Mouse (Mus musculus) CH12.LX (cell line): ENCODE measurements around the gene Adcy5. TPM values are rescaled to one million over a fixed set of nuclear protein-coding genes. Genes with fewer than 3 reads are reported as not detected.

ENCODE experiments used
- DNase-seq: peaks from one replicate; pipeline ENCODE4 v3.0.0-alpha.2; 2013; ENCODE audit errors: extremely low read depth
- H3K27ac ChIP-seq: 2 replicates; pipeline ENCODE4 v1.5.1; 2012; ENCODE audit warnings: low read depth, mild to moderate bottlenecking, control low read depth, moderate library complexity; ENCODE audit not compliant: insufficient read depth
- H3K27me3 ChIP-seq: replicated peaks from 2 replicates; pipeline ENCODE3; 2012; ENCODE audit warnings: inconsistent platforms
- H3K36me3 ChIP-seq, 2 experiments: replicated peaks in 1 of 2; 2 replicates each; pipeline versions ENCODE3 to v1.6.1; 2012; ENCODE audit warnings: inconsistent platforms in 1 of 2, low read length in 1 of 2, mild to moderate bottlenecking in 1 of 2, mixed read lengths in 1 of 2, moderate library complexity in 1 of 2; ENCODE audit not compliant: control insufficient read depth in 1 of 2, insufficient read depth in 1 of 2
- H3K4me1 ChIP-seq, 2 experiments: 2 replicates each; pipeline ENCODE4 v1.6.1; 2012; ENCODE audit warnings: inconsistent platforms in 1 of 2, moderate library complexity in 1 of 2; ENCODE audit not compliant: insufficient read depth in 2 of 2, control insufficient read depth in 1 of 2
- H3K4me2 ChIP-seq: 2 replicates; pipeline ENCODE4 v1.6.1; 2012; ENCODE audit warnings: low read depth, mild to moderate bottlenecking, control low read depth; ENCODE audit not compliant: poor library complexity, insufficient read depth, severe bottlenecking
- H3K4me3 ChIP-seq, 3 experiments: fragments of 150-350 bp in 1 of 3; sonication (generic) in 1 of 3; replicated peaks in 1 of 3; 2 replicates each; pipeline versions ENCODE3 to v1.5.1; 2011 to 2012; ENCODE audit warnings: low read depth in 2 of 3, low read length in 2 of 3, mild to moderate bottlenecking in 2 of 3, moderate library complexity in 2 of 3, control low read depth in 1 of 3, improper control_type of control experiment in 1 of 3, inconsistent platforms in 1 of 3, mixed read lengths in 1 of 3; ENCODE audit not compliant: poor library complexity in 1 of 3
- H3K79me2 ChIP-seq: replicated peaks from 2 replicates; pipeline ENCODE4 v1.6.1; 2012; ENCODE audit warnings: mild to moderate bottlenecking, moderate library complexity; ENCODE audit not compliant: control insufficient read depth, poor library complexity, insufficient read depth, severe bottlenecking; ENCODE audit errors: extremely low read depth
- H3K9ac ChIP-seq: 2 replicates; pipeline ENCODE4 v1.6.1; 2012; ENCODE audit warnings: low read depth, mild to moderate bottlenecking, control low read depth, moderate library complexity; ENCODE audit not compliant: insufficient read depth
- H3K9me3 ChIP-seq: replicated peaks from 2 replicates; pipeline ENCODE3; 2012; ENCODE audit warnings: low read length, inconsistent platforms, mixed read lengths
- BHLHE40 ChIP-seq: IDR thresholded peaks from 2 replicates; pipeline ENCODE4 v1.6.1; 2011; ENCODE audit warnings: mild to moderate bottlenecking, low read depth, low read length, improper control_type of control experiment
- CHD1 ChIP-seq: IDR thresholded peaks from 2 replicates; pipeline ENCODE4 v1.6.1; 2012; ENCODE audit warnings: low read depth, low read length, improper control_type of control experiment, inconsistent platforms
- CTCF ChIP-seq, 2 experiments: IDR thresholded peaks in 1 of 2; conservative IDR thresholded peaks in 1 of 2; 2 replicates each; pipeline ENCODE4 v1.5.1; 2011 to 2012; ENCODE audit warnings: low read depth in 2 of 2, low read length in 2 of 2, improper control_type of control experiment in 1 of 2, inconsistent platforms in 1 of 2, mild to moderate bottlenecking in 1 of 2, moderate library complexity in 1 of 2
- ELF1 ChIP-seq: IDR thresholded peaks from 2 replicates; pipeline ENCODE4 v1.6.1; 2014; ENCODE audit warnings: low read depth, mild to moderate bottlenecking, inconsistent platforms, low read length, improper control_type of control experiment
- EP300 ChIP-seq: IDR thresholded peaks from 2 replicates; pipeline ENCODE4 v1.6.1; 2011; ENCODE audit warnings: low read length, improper control_type of control experiment
- ETS1 ChIP-seq: conservative IDR thresholded peaks from 2 replicates; pipeline ENCODE4 v1.6.1; 2012; ENCODE audit warnings: low read depth, mild to moderate bottlenecking, inconsistent platforms, low read length, improper control_type of control experiment, moderate library complexity
- GABPA ChIP-seq: IDR thresholded peaks from 2 replicates; pipeline ENCODE4 v1.6.1; 2012; ENCODE audit warnings: low read depth, low read length, improper control_type of control experiment, inconsistent platforms; ENCODE audit not compliant: insufficient replicate concordance
- HCFC1 ChIP-seq: IDR thresholded peaks from 2 replicates; pipeline ENCODE4 v1.6.1; 2012; ENCODE audit warnings: low read depth, mild to moderate bottlenecking, inconsistent platforms, low read length, improper control_type of control experiment
- IRF4 ChIP-seq: IDR thresholded peaks from 2 replicates; pipeline ENCODE4 v1.6.1; 2014; ENCODE audit warnings: low read depth, mild to moderate bottlenecking, inconsistent platforms, low read length, improper control_type of control experiment
- JUN ChIP-seq: IDR thresholded peaks from 2 replicates; pipeline ENCODE4 v1.6.1; 2011; ENCODE audit warnings: low read depth, mild to moderate bottlenecking, low read length, improper control_type of control experiment, moderate library complexity; ENCODE audit not compliant: insufficient read depth
- JUND ChIP-seq: conservative IDR thresholded peaks from 2 replicates; pipeline ENCODE4 v1.6.1; 2011; ENCODE audit warnings: low read depth, low read length, improper control_type of control experiment
- KAT2A ChIP-seq: IDR thresholded peaks from 2 replicates; pipeline ENCODE4 v1.6.1; 2012; ENCODE audit warnings: low read length, improper control_type of control experiment, inconsistent platforms; ENCODE audit not compliant: insufficient replicate concordance
- MAX ChIP-seq: IDR thresholded peaks from 2 replicates; pipeline ENCODE4 v1.6.1; 2011; ENCODE audit warnings: low read length, improper control_type of control experiment
- MEF2A ChIP-seq: IDR thresholded peaks from 2 replicates; pipeline ENCODE4 v1.6.1; 2014; ENCODE audit warnings: low read depth, mild to moderate bottlenecking, inconsistent platforms, low read length, improper control_type of control experiment, borderline replicate concordance
- MXI1 ChIP-seq: IDR thresholded peaks from 2 replicates; pipeline ENCODE4 v1.6.1; 2011; ENCODE audit warnings: mild to moderate bottlenecking, low read depth, low read length, improper control_type of control experiment
- MYC ChIP-seq: IDR thresholded peaks from 2 replicates; pipeline ENCODE4 v1.6.1; 2011; ENCODE audit warnings: low read depth, mild to moderate bottlenecking, improper control_type of control experiment, low read length
- NELFE ChIP-seq: IDR thresholded peaks from 2 replicates; pipeline ENCODE4 v1.6.1; 2011; ENCODE audit warnings: low read depth, low read length, improper control_type of control experiment
- NRF1 ChIP-seq: IDR thresholded peaks from 2 replicates; pipeline ENCODE4 v1.6.1; 2014; ENCODE audit warnings: low read depth, mild to moderate bottlenecking, inconsistent platforms, low read length, improper control_type of control experiment, moderate library complexity
- POLR2A ChIP-seq: IDR thresholded peaks from 2 replicates; pipeline ENCODE4 v1.6.1; 2011; ENCODE audit warnings: low read depth, mild to moderate bottlenecking, improper control_type of control experiment, low read length
- RAD21 ChIP-seq: IDR thresholded peaks from 2 replicates; pipeline ENCODE4 v1.6.1; 2011; ENCODE audit warnings: low read depth, mild to moderate bottlenecking, low read length, improper control_type of control experiment, moderate library complexity
- SMC3 ChIP-seq: IDR thresholded peaks from 2 replicates; pipeline ENCODE4 v1.6.1; 2011; ENCODE audit warnings: low read depth, low read length, improper control_type of control experiment
- USF1 ChIP-seq: IDR thresholded peaks from 2 replicates; pipeline ENCODE4 v1.6.1; 2014; ENCODE audit warnings: low read depth, mild to moderate bottlenecking, inconsistent platforms, low read length, improper control_type of control experiment
- ZC3H11A ChIP-seq: IDR thresholded peaks from 2 replicates; pipeline ENCODE4 v1.6.1; 2012; ENCODE audit warnings: low read depth, mild to moderate bottlenecking, inconsistent platforms, low read length, improper control_type of control experiment
- ZKSCAN1 ChIP-seq: IDR thresholded peaks from 2 replicates; pipeline ENCODE4 v1.6.1; 2012; ENCODE audit warnings: low read depth, inconsistent platforms, low read length, improper control_type of control experiment, borderline replicate concordance
- dilution Hi-C: fragments of 300-500 bp; cut with MboI; formaldehyde crosslinking; loops from 2 replicates; pipeline ENCODE4 v1.14.3; 2020; ENCODE audit warnings: low sequenced_read_pairs; ENCODE audit not compliant: extremely low pct_unique_long_range_greater_than_20kb, extremely low pct_ligation_motif_present
- in situ Hi-C: fragments of 300-500 bp; cut with MboI; formaldehyde crosslinking; loops from 3 replicates; pipeline ENCODE4 v1.14.3; 2019; ENCODE audit warnings: low sequenced_read_pairs, low pct_ligation_motif_present, low pct_unique_long_range_greater_than_20kb, mixed read lengths
- polyA plus RNA-seq: library from polyadenylated mRNA; unstranded; fragments of >175 nt; gene quantifications from 2 replicates; pipeline ENCODE4 v1.2.1, GENCODE M21; 2012; ENCODE audit warnings: low read depth; ENCODE audit not compliant: insufficient read length
- total RNA-seq, 2 experiments: library from RNA; depleted of rRNA; stranded (reverse); fragments of 300-350 nt in 1 of 2; fragments of >200 nt in 1 of 2; gene quantifications; 2 replicates each; pipeline ENCODE4 v1.2.3; 2012 to 2014

Adcy5 gene
- total and polyA plus RNA-seq, 3 experiments, result 0.04 TPM; not detected in 2

DNA sequence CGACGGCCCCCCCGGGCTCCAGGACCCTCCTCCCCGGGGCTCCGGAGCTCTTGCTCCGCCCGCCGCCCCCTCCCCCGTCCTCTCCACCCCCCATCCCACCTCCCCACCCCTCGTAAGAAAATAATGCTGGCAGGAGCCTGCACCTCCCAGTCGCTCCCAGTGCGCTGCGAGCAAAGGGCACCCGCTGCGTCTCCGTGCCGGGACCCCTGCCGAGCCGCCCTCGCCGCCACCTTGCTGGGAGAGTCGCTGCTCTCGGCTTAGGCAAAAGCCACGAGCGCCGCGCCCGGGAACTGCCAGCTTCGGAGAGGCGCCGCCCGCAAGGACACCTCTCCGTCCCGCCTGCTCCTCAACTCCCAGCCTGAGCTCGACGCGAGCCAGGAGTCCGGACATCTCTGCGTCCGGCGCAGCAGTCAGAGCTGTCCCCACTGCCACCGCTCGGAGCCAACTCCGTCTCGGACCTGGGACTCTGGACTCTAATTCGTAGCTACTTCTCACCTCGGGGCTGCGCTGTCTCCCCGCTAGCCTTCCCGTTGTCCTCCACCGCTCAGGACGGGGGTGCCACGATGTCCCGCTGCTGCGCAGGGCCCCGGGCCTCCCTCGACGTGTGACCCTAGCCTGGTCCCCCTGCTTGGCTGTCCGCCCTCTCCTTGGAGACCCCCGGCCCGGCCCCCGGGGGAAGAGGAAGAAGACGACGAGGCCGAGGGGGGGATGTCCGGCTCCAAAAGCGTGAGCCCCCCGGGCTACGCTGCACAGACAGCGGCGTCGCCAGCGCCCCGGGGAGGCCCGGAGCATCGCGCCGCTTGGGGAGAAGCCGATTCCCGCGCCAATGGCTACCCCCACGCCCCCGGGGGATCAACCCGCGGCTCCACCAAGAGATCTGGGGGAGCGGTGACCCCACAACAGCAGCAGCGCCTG is 971 bp downstream of the Adcy5 start:
- H3K79me2 ChIP-seq, result no peaks in the 10 kb centered on the region
- no peak overlapping the region for H3K27ac ChIP-seq
- no peak for DNase-seq
- dilution Hi-C loops, result no loop called here
- peaks cover 2 to 4% of the 10 kb centered on the region in 2 experiments; a peak in 2 of 4 replicates for H3K4me1 ChIP-seq
- H3K9me3 ChIP-seq, result peaks cover 27% of the 10 kb centered on the region
- no peaks in the 10 kb centered on the region for H3K36me3 ChIP-seq
- H3K4me3 ChIP-seq, result no peak overlapping the region
- TF ChIP-seq JUND (no peak), NRF1 (no peak), EP300 (no peak), MEF2A (no peak), MAX (no peak), HCFC1 (no peak), CHD1 (no peak)
- H3K4me2 ChIP-seq, result no peak overlapping the region
- in situ Hi-C loops, result no loop called here
- H3K27me3 ChIP-seq, result peaks cover 45% of the 10 kb centered on the region
- no peak overlapping the region for H3K9ac ChIP-seq

DNA sequence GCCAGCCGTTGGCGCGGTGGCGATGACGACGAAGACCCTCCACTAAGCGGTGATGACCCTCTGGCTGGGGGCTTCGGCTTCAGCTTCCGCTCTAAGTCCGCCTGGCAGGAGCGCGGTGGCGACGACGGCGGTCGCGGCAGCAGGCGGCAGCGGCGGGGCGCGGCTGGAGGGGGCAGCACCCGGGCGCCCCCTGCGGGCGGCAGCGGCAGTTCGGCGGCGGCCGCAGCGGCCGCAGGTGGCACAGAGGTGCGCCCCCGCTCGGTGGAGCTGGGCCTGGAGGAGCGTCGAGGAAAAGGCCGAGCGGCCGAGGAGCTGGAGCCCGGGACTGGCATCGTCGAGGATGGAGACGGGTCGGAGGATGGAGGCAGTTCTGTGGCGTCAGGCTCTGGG is 1.6 kb downstream of the Adcy5 start:
- no peak overlapping the region for H3K4me2 ChIP-seq
- peaks cover 2 to 4% of the 10 kb centered on the region in 2 experiments; a peak in 2 of 4 replicates for H3K4me1 ChIP-seq
- H3K79me2 ChIP-seq, result no peaks in the 10 kb centered on the region
- H3K27me3 ChIP-seq, result peaks cover 46% of the 10 kb centered on the region
- no peaks in the 10 kb centered on the region for H3K36me3 ChIP-seq
- in situ Hi-C loops, result no loop called here
- TF ChIP-seq RAD21 (no peak), ETS1 (no peak), MXI1 (no peak), POLR2A (no peak), USF1 (no peak), MAX (no peak), IRF4 (no peak), ZC3H11A (no peak), ELF1 (no peak), NELFE (no peak), SMC3 (no peak), JUN (no peak), EP300 (no peak), GABPA (no peak), ZKSCAN1 (no peak), KAT2A (no peak), CTCF (conservative IDR thresholded peaks at IDR 0.05 in 1 of 2, IDR thresholded peaks at IDR 0.05 in 1 of 2; ENCODE audit: low read depth in 2 of 2, low read length in 2 of 2) (no peak), BHLHE40 (no peak), MYC (no peak)
- TF ChIP-seq, all 38 proteins: peak for 0
- Histone ChIP-seq H3K27ac (no peak overlapping the region), H3K9ac (no peak overlapping the region), H3K9me3 (peaks cover 27% of the 10 kb centered on the region), H3K4me3 (no peak overlapping the region)
- dilution Hi-C loops, result no loop called here
- no peak for DNase-seq
